Mouse (Mus musculus) mature B cell (primary cell): ENCODE results near the gene Hlcs.

ENCODE experiments used
- in situ Hi-C: fragments of 300-500 bp; cut with MboI; formaldehyde crosslinking; loops from 2 replicates; pipeline ENCODE4 v1.14.3; 2019

The Hlcs gene

GRCm38 (mm10) chr16:94163051-94163450, 150.3 kb downstream of the Hlcs start:
- in situ Hi-C loops, result no loop called here

- in situ Hi-C loops, result no loop called here
These were observed 151.4 kb downstream of the Hlcs start for GRCm38 (mm10) chr16:94162000-94162399.

- in situ Hi-C loops, result no loop called here
These were observed 155.6 kb downstream of the Hlcs start for GRCm38 (mm10) chr16:94157819-94158218.

- in situ Hi-C loops, result no loop called here
These were observed 158.2 kb downstream of the Hlcs start for GRCm38 (mm10) chr16:94155041-94155653.

GRCm38 (mm10) chr16:94150125-94151103, 163.0 kb downstream of the Hlcs start:
- in situ Hi-C loops, result no loop called here

DNA sequence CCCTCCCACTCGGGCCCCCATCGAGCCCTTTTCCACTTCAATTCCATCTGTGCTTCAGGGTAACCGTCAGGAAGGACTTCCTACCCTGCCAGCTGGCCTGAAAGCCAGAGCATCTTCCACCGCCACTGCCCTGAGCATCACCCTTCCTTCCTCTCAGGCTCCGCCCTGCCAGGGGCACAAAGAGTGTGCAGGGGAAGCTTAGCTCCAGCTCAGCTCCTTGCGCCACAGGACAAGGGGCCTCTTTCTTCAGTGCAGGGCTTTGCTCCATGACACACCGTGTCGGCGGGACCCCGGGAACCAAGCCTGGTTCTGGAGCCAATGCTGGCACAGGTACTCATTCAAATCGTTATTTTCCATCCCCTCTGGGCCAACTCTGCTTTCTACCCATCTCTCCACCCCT, 165.2 kb downstream of the Hlcs start:
- in situ Hi-C loops, result no loop called here

GRCm38 (mm10) chr16:94143325-94143724, 170.0 kb downstream of the Hlcs start:
- in situ Hi-C loops, result no loop called here

- in situ Hi-C loops, result no loop called here
These were observed 172.6 kb downstream of the Hlcs start for GRCm38 (mm10) chr16:94140746-94141145.

- in situ Hi-C loops, result no loop called here
These were observed 179.2 kb downstream of the Hlcs start for GRCm38 (mm10) chr16:94134218-94134617.

DNA sequence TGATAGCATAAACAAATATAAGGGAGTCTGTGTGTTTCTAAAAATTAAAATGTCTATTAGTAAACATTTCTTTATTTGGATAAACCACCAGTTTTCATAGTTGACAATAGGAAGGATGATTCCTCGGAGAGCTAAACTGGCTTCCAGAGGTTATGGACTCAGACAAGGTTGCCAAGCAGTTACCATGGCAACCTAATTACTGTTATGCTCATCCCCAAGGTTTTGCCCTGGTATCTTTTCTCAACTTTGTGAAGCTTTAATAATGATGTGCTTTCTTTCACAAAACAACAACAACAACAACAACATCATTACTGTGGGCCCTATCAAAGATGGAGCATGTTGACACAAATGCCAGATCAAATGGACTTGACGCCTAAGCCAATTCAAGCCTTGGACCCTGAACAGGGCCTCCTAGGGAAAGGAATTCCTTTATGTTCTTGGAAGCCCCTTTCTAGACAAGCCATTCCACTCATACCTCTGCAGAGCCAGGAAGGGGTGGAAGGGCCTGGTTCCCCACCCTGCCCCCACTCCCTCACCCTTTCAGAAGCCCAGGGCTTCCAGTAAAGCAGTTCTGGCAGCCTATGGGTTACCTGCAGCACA, 185.0 kb downstream of the Hlcs start:
- in situ Hi-C loops, result no loop called here

DNA sequence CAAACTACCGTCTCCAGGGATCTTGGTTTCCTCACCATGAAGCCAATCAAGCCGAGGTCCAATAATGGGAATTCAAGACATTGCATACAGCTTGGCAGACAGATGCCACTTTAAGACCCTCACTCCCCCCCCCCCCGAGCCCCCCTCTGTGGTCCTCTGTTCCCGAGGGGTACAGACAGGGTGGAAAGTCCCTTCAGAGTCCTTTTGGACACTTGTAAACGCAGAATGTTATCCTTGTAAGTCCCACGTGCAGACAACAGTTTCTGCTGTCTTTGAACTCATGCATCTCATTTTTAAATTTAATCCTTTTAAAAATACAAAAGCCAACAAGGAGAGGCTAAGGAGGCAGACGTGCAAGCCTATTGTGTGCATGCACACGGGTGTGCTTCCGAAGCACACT, 187.2 kb downstream of the Hlcs start:
- in situ Hi-C loops, result no loop called here

DNA sequence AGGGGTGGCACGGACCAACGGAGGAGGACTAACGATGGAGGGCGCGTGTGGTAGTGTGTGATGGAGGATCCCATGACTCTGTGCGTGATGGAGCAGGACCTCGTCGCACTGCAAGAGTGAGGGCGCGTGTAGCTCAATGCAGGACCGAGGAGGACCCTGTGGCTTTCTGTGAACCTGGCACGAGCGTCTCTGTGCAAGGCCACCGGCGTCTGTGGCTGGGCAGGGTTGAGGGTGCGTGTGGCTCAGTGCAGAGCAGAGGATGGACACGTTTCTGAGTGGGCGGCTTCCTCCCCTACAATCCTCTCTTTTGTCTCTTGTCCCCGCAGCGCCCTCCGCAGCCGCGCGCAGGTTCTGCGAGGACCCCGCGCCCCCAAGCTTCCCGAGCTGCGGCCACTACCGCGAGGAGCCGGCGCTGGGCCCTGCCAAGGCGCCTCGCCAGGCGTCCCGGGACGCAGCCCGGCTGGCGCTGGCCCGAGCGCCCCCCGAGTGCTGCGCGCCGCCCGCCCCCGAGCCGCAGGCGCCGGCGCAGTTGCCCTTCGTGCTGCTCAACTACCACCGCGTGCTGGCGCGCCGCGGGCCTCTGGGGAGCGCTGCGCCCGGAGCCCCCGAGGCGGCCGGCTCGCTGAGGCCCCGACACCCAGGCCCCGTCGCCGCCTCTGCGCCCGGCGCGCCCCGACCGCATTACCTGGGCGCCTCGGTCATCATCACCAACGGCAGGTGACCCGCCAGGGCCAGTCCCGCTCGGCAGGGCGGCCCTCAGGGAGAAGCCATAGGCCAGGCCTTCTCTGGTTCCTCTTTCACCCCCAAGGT, 188.0 kb downstream of the Hlcs start:
- in situ Hi-C loops, result no loop called here

GRCm38 (mm10) chr16:94123247-94123646, 190.1 kb downstream of the Hlcs start:
- in situ Hi-C loops, result no loop called here

GRCm38 (mm10) chr16:94122347-94122746, 191.0 kb downstream of the Hlcs start:
- in situ Hi-C loops, result no loop called here

DNA sequence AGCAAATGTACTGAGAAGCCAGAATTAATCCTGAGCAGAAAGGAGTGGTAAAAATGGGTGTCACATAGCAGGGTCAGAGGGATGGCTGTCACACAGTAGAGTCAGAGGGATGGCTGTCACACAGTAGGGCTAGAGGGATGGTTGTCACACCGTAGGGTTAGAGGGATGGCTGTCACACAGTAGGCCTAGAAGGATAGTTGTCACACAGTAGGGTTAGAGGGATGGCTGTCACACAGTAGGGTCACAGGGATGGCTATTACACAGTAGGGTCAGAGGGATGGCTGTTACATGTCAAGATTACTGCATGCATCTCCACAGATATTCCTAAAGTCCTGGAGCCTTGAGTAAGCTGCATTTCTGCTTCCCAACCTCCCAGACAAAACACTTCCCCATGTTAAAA, 195.0 kb downstream of the Hlcs start:
- in situ Hi-C loops, result no loop called here

GRCm38 (mm10) chr16:94117333-94117732, 196.0 kb downstream of the Hlcs start:
- in situ Hi-C loops, result no loop called here

DNA sequence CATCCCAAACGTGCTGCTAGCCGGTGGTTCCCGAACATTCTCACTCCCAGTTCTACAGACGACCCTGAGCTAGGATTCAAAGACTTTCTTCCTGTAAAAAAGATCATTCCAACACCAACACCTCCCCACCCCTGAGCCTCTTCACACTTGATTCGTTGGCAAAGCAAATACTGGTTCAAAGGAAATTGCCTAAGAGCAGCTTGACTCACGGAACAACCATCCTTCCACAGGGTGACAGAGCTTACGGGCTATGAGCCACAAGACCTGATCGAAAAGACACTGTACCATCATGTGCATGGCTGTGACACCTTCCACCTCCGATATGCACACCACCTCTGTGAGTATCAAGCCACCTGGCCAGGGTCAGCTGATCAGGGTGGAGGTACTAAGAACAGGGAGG, 198.7 kb downstream of the Hlcs start:
- in situ Hi-C loops, result no loop called here

GRCm38 (mm10) chr16:94113160-94113559, 200.2 kb downstream of the Hlcs start:
- in situ Hi-C loops, result no loop called here

GRCm38 (mm10) chr16:94097724-94098455, 215.5 kb downstream of the Hlcs start:
- in situ Hi-C loops, result no loop called here

DNA sequence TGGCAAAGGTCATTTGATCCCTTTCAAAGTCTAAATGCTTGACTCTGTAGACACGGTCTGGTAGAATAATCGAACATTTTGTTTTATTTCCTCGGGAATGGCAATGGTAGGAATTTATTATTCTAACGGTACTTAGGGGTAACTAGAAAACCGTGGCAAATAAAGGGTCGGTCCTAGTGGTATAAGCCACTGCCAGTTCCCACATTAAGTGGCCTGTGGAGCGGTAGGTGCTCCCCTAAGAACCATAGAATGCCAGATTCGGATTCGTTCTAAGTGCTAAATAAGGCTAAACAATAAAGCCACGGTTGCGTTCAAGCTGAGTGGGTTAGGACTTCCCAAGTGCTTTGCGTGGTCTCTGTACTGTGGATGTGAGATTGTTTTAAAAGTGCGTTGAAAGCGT, 216.9 kb downstream of the Hlcs start:
- in situ Hi-C loops, result no loop called here

DNA sequence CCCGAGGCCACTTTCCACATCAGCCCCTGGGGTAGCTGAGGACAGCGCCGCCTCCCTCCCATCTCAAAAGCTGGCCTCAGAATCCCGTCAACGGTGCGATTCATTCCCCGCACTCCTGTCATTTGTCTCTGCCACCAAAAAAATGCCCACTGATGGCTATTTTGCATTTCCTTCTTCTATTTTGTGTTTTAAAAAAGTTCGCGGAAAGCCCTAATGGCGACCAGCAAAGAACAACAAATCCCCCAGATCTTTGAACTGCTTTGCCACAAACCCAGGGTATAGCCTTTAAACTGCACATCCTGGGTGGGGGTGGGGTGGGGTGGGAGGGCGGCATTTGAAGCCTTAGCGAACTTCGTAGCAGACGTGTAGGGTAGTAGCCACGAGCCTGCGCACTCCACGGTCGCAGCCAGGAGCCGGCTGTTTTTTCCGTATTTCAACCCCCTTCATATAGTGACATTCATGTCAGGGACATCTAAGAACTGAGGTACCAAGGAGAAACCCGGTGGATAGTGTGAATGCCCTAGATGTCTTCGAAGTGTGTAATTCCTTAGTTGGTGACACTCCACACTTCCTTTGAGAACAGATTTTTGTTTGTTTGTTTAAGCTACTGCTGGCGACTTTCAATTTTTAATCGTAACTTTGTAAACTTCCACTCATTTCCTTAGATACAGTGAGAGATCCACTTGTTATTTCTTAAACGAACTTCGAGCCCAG, 218.1 kb downstream of the Hlcs start:
- in situ Hi-C loops, result no loop called here
